Mouse (Mus musculus) liver, embryonic 14.5 days (tissue): Measurements from ENCODE around the gene Vps39.

ENCODE experiments used
- CTCF ChIP-seq: IDR thresholded peaks from 2 replicates; pipeline ENCODE4 v1.5.1; 2016; ENCODE audit warnings: antibody characterized with exemption, low read depth, control low read depth
- EP300 ChIP-seq: IDR thresholded peaks from 2 replicates; pipeline ENCODE4 v1.6.1; 2016; ENCODE audit warnings: antibody characterized with exemption, low read depth

DNA sequence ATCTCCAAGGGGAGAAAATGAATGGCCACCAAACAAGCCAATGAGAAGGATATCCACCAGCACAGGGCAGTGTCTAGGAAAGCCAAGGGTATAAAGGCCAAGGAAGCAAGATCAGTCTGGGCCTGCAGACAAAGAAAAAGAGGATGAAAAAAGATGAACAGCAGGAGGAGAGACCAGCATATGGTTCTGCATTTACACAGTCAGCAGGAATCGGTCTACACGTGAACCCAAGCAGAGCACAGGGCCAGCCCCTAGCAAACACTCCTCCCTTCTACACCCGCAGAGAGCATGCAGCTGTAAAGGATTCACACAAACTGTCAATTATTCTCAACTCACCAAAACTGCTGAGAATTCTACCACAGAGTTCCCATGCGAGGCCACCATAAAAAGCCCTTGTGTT is 20.9 kb upstream of the Vps39 start:
- TF ChIP-seq CTCF (no peak), EP300 (no peak)
